Mouse (Mus musculus): ENCODE results near the gene Lax1. TPM values are rescaled to one million over a fixed set of nuclear protein-coding genes. Genes with fewer than 3 reads are reported as not detected.
"Not testable (repeated sequence)": the region's sequence is repeated elsewhere in the genome, so short reads cannot be mapped to it uniquely, and the experiment has no call there.

Gene Lax1
- polyA plus RNA-seq, 1 experiment from 2014 or later, result 0.63 TPM

- H3K27me3 ChIP-seq (ENCODE audit: control insufficient read depth, insufficient read depth, low read length), result no peaks in the 10 kb centered on the region
- no peaks in the 10 kb centered on the region for H3K36me3 ChIP-seq (ENCODE audit: control insufficient read depth, insufficient read depth, low read length)
- H3K9ac ChIP-seq (ENCODE audit: low read length), result no peak overlapping the region
- H3K27ac ChIP-seq (ENCODE audit: low read length), result no peak overlapping the region
- H3K9me3 ChIP-seq (replicated peaks; ENCODE audit: control insufficient read depth, low read length), result no peaks in the 10 kb centered on the region
- H3K4me1 ChIP-seq (ENCODE audit: control insufficient read depth, insufficient read depth, low read length), result no peaks in the 10 kb centered on the region
- H3K4me3 ChIP-seq (replicated peaks; ENCODE audit: low read length), result no peak overlapping the region
- ATAC-seq (ENCODE audit: insufficient read depth, low FRiP score), result no peak
- no peak overlapping the region for H3K4me2 ChIP-seq (ENCODE audit: low read depth, low read length)
- WGBS, result 73% methylated on average over 6 of the region's 6 CpGs
Observed at GRCm38 (mm10) chr1:133670776-133671175, 19.1 kb downstream of the Lax1 start.

GRCm38 (mm10) chr1:133670190-133670589, 19.7 kb downstream of the Lax1 start:
- Histone ChIP-seq H3K9ac (ENCODE audit: low read length) (no peak overlapping the region), H3K9me3 (replicated peaks; ENCODE audit: control insufficient read depth, low read length) (no peaks in the 10 kb centered on the region), H3K4me1 (ENCODE audit: control insufficient read depth, insufficient read depth, low read length) (no peaks in the 10 kb centered on the region), H3K36me3 (ENCODE audit: control insufficient read depth, insufficient read depth, low read length) (no peaks in the 10 kb centered on the region), H3K4me2 (ENCODE audit: low read depth, low read length) (no peak overlapping the region), H3K27me3 (ENCODE audit: control insufficient read depth, insufficient read depth, low read length) (no peaks in the 10 kb centered on the region), H3K4me3 (replicated peaks; ENCODE audit: low read length) (no peak overlapping the region), H3K27ac (ENCODE audit: low read length) (no peak overlapping the region)
- no peak for ATAC-seq (ENCODE audit: insufficient read depth, low FRiP score)
- WGBS, result 80% methylated on average over 12 of the region's 12 CpGs

GRCm38 (mm10) chr1:133668618-133669017, 21.3 kb downstream of the Lax1 start:
- H3K4me2 ChIP-seq (ENCODE audit: low read depth, low read length), result no peak overlapping the region
- H3K9me3 ChIP-seq (replicated peaks; ENCODE audit: control insufficient read depth, low read length), result no peaks in the 10 kb centered on the region
- ATAC-seq (ENCODE audit: insufficient read depth, low FRiP score), result no peak
- WGBS, result 83% methylated on average over 3 of the region's 3 CpGs
- H3K27ac ChIP-seq (ENCODE audit: low read length), result no peak overlapping the region
- H3K4me1 ChIP-seq (ENCODE audit: control insufficient read depth, insufficient read depth, low read length), result peaks cover 7% of the 10 kb centered on the region; the same call in 1 of the 2 replicates
- H3K9ac ChIP-seq (ENCODE audit: low read length), result no peak overlapping the region
- H3K36me3 ChIP-seq (ENCODE audit: control insufficient read depth, insufficient read depth, low read length), result no peaks in the 10 kb centered on the region
- H3K27me3 ChIP-seq (ENCODE audit: control insufficient read depth, insufficient read depth, low read length), result no peaks in the 10 kb centered on the region
- H3K4me3 ChIP-seq (replicated peaks; ENCODE audit: low read length), result no peak overlapping the region

DNA sequence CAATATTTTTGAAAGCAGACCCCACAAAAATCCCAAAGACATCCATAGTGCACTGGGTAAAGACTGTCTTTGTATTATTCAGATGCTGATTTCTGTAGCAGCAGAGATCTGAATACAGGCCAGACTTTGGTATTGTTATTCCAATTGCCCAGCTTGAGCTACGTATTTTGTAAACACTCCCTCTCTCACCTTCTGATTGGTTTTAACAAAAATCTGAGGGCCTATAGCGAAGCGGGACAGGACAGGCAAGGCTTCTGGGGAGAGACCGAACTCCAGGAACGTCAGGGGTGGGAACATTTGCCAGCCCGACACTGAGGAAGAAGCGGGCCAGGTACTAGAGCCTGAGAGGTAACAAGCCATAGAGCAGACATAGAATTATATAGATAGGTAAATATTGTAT, 22.2 kb downstream of the Lax1 start:
- no peak overlapping the region for H3K4me3 ChIP-seq (replicated peaks; ENCODE audit: low read length)
- WGBS, result 67% methylated on average over 7 of the region's 7 CpGs
- H3K4me2 ChIP-seq (ENCODE audit: low read depth, low read length), result no peak overlapping the region
- H3K27ac ChIP-seq (ENCODE audit: low read length), result no peak overlapping the region
- no peaks in the 10 kb centered on the region for H3K27me3 ChIP-seq (ENCODE audit: control insufficient read depth, insufficient read depth, low read length)
- no peak for ATAC-seq (ENCODE audit: insufficient read depth, low FRiP score)
- peaks cover 8% of the 10 kb centered on the region; the same call in 1 of the 2 replicates for H3K4me1 ChIP-seq (ENCODE audit: control insufficient read depth, insufficient read depth, low read length)
- H3K9ac ChIP-seq (ENCODE audit: low read length), result no peak overlapping the region
- no peaks in the 10 kb centered on the region for H3K9me3 ChIP-seq (replicated peaks; ENCODE audit: control insufficient read depth, low read length)
- no peaks in the 10 kb centered on the region for H3K36me3 ChIP-seq (ENCODE audit: control insufficient read depth, insufficient read depth, low read length)

GRCm38 (mm10) chr1:133665713-133666112, 24.2 kb downstream of the Lax1 start:
- not testable (repeated sequence) for H3K4me2 ChIP-seq (ENCODE audit: low read depth, low read length); H3K4me3 ChIP-seq (replicated peaks; ENCODE audit: low read length); H3K27me3 ChIP-seq (ENCODE audit: control insufficient read depth, insufficient read depth, low read length); H3K27ac ChIP-seq (ENCODE audit: low read length); H3K4me1 ChIP-seq (ENCODE audit: control insufficient read depth, insufficient read depth, low read length); H3K9me3 ChIP-seq (replicated peaks; ENCODE audit: control insufficient read depth, low read length); H3K36me3 ChIP-seq (ENCODE audit: control insufficient read depth, insufficient read depth, low read length); H3K9ac ChIP-seq (ENCODE audit: low read length); ATAC-seq (ENCODE audit: insufficient read depth, low FRiP score)
- 86% methylated on average over 7 of the region's 8 CpGs for WGBS

DNA sequence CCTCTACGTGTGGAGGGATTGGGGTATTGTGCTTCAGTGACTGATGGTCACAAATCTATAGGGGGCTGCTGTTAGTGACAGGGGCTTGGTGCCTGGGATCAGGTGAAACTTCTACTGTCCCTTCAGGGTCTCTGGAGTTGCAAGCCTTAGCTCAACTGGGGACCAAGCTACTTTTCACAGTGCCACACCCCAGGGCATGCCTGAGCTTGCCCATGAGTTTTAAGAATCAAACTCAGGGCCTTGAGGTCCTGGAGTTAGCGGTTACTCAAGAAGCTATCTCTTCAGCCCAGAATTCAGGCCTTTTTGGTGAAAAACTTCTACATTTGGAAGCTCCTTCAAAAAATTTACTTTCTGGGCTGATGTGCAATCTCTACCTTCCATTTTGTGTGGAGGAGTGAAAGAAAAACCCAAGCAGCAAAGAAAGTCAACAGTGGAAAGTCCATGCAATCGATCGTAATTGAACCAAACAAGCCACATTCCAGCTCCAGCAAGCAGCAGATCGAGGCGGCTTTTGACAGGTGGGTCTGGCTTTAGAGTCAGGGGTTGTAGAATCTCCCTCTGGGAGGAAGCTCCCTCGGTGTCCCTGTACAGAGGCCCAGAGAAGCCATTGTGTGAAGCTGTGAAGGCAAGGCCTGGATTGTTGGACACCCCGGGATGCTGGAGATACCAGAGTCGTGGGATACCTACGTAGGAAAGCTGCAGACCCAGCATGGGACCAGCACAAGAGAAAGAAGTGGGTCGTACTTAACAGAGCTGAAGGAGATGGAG, 25.5 kb downstream of the Lax1 start:
- 60% methylated on average over 11 of the region's 11 CpGs for WGBS
- Histone ChIP-seq H3K9me3 (replicated peaks; ENCODE audit: control insufficient read depth, low read length) (no peaks in the 10 kb centered on the region), H3K27ac (ENCODE audit: low read length) (peak overlapping the region; percentile 68), H3K27me3 (ENCODE audit: control insufficient read depth, insufficient read depth, low read length) (no peaks in the 10 kb centered on the region), H3K4me3 (replicated peaks; ENCODE audit: low read length) (no peak overlapping the region), H3K4me2 (ENCODE audit: low read depth, low read length) (no peak overlapping the region), H3K9ac (ENCODE audit: low read length) (0 out of 2 replicates have a peak overlapping the region, but pooled peaks have one; percentile 3), H3K4me1 (ENCODE audit: control insufficient read depth, insufficient read depth, low read length) (peaks cover 14% of the 10 kb centered on the region), H3K36me3 (ENCODE audit: control insufficient read depth, insufficient read depth, low read length) (no peaks in the 10 kb centered on the region)
- no peak for ATAC-seq (ENCODE audit: insufficient read depth, low FRiP score)

GRCm38 (mm10) chr1:133663427-133663826, 26.5 kb downstream of the Lax1 start:
- Histone ChIP-seq H3K4me2 (ENCODE audit: low read depth, low read length) (no peak overlapping the region), H3K4me3 (replicated peaks; ENCODE audit: low read length) (no peak overlapping the region), H3K9me3 (replicated peaks; ENCODE audit: control insufficient read depth, low read length) (no peaks in the 10 kb centered on the region), H3K9ac (ENCODE audit: low read length) (no peak overlapping the region), H3K27ac (ENCODE audit: low read length) (peak overlapping the region; percentile 68), H3K27me3 (ENCODE audit: control insufficient read depth, insufficient read depth, low read length) (no peaks in the 10 kb centered on the region), H3K36me3 (ENCODE audit: control insufficient read depth, insufficient read depth, low read length) (no peaks in the 10 kb centered on the region), H3K4me1 (ENCODE audit: control insufficient read depth, insufficient read depth, low read length) (peaks cover 23% of the 10 kb centered on the region)
- ATAC-seq (ENCODE audit: insufficient read depth, low FRiP score), result 0 out of 2 replicates have a peak, but pooled peaks have one; percentile 21
- WGBS, result 40% methylated on average over 4 of the region's 4 CpGs

- peaks cover 28% of the 10 kb centered on the region for H3K4me1 ChIP-seq (ENCODE audit: control insufficient read depth, insufficient read depth, low read length)
- no peak for ATAC-seq (ENCODE audit: insufficient read depth, low FRiP score)
- 94% methylated on average over 7 of the region's 7 CpGs for WGBS
- H3K9ac ChIP-seq (ENCODE audit: low read length), result no peak overlapping the region
- H3K27ac ChIP-seq (ENCODE audit: low read length), result peak overlapping the region; percentile 68
- no peaks in the 10 kb centered on the region for H3K27me3 ChIP-seq (ENCODE audit: control insufficient read depth, insufficient read depth, low read length)
- H3K4me2 ChIP-seq (ENCODE audit: low read depth, low read length), result no peak overlapping the region
- no peaks in the 10 kb centered on the region for H3K9me3 ChIP-seq (replicated peaks; ENCODE audit: control insufficient read depth, low read length)
- no peak overlapping the region for H3K4me3 ChIP-seq (replicated peaks; ENCODE audit: low read length)
- 0 out of 2 replicates have a peak, but pooled peaks cover under 1% of the 10 kb centered on the region for H3K36me3 ChIP-seq (ENCODE audit: control insufficient read depth, insufficient read depth, low read length)
Observed at GRCm38 (mm10) chr1:133662941-133663340, 27.0 kb downstream of the Lax1 start.

- H3K4me2 ChIP-seq (ENCODE audit: low read depth, low read length), result peak within 1 kb of the TSS; percentile 75
- peak within 1 kb of the TSS; percentile 95 for H3K27ac ChIP-seq (ENCODE audit: low read length)
- peak within 1 kb of the TSS; percentile 58 for H3K4me3 ChIP-seq (replicated peaks; ENCODE audit: low read length)
- peak within 1 kb of the TSS; percentile 95 for H3K9ac ChIP-seq (ENCODE audit: low read length)
- WGBS, result 2% methylated on average over 26 of the region's 26 CpGs
- no peaks in the 10 kb centered on the region for H3K9me3 ChIP-seq (replicated peaks; ENCODE audit: control insufficient read depth, low read length)
- H3K36me3 ChIP-seq (ENCODE audit: control insufficient read depth, insufficient read depth, low read length), result peaks cover 8% of the 10 kb centered on the region; the same call in 1 of the 2 replicates
- peak; percentile 98 for ATAC-seq (ENCODE audit: insufficient read depth, low FRiP score)
- H3K27me3 ChIP-seq (ENCODE audit: control insufficient read depth, insufficient read depth, low read length), result no peaks in the 10 kb centered on the region
- H3K4me1 ChIP-seq (ENCODE audit: control insufficient read depth, insufficient read depth, low read length), result peaks cover 41% of the 10 kb centered on the region
Observed at GRCm38 (mm10) chr1:133661203-133661933, 28.5 kb downstream of the Lax1 start, which contains the start of gene Gm38394. Gene Gm38394 (minus strand): TSS chr1:133661318.
